Mouse (Mus musculus) kidney, postnatal 0 days (tissue): Measurements from ENCODE around the gene Sart3. TPM values are rescaled to one million over a fixed set of nuclear protein-coding genes. Genes with fewer than 3 reads are reported as not detected.
A peak's percentile ranks its signal among the peaks of the same experiment; 100 is the strongest.

Experiments
- ATAC-seq: fragments of 200-750 bp; cut with Nextera tagmentation; replicated peaks from 2 replicates; pipeline ENCODE4 v1.8.0; 2017; ENCODE audit warnings: low read depth, moderate number of reproducible peaks, moderate TSS enrichment, moderate library complexity; ENCODE audit not compliant: low FRiP score
- DNase-seq: peaks from one replicate; pipeline ENCODE4 v3.0.0-alpha.2; 2016; ENCODE audit warnings: low spot score
- H3K27ac ChIP-seq: fragments of 300-500 bp; sonication (generic); 2 replicates; pipeline ENCODE4 v1.5.1; 2014; ENCODE audit warnings: mild to moderate bottlenecking
- H3K27me3 ChIP-seq: fragments of 300-500 bp; sonication (generic); 2 replicates; pipeline ENCODE4 v1.6.1; 2014; ENCODE audit warnings: low read length, mixed read lengths; ENCODE audit not compliant: insufficient read depth
- H3K36me3 ChIP-seq: fragments of 300-500 bp; sonication (generic); 2 replicates; pipeline ENCODE4 v1.6.1; 2014; ENCODE audit warnings: low read length, mixed read lengths; ENCODE audit not compliant: insufficient read depth
- H3K4me1 ChIP-seq: fragments of 300-500 bp; sonication (generic); replicated peaks from 2 replicates; pipeline ENCODE4 v1.6.1; 2014; ENCODE audit warnings: antibody characterized with exemption, low read length, mixed read lengths; ENCODE audit not compliant: insufficient read depth
- H3K4me2 ChIP-seq: fragments of 300-500 bp; sonication (generic); 2 replicates; pipeline ENCODE4 v1.6.1; 2014; ENCODE audit warnings: mild to moderate bottlenecking, low read length, moderate library complexity, mixed read lengths
- H3K4me3 ChIP-seq: fragments of 300-500 bp; sonication (generic); replicated peaks from 2 replicates; pipeline ENCODE4 v1.5.1; 2014; ENCODE audit warnings: low read depth, low read length
- H3K9ac ChIP-seq: fragments of 300-500 bp; sonication (generic); 2 replicates; pipeline ENCODE4 v1.6.1; 2014; ENCODE audit warnings: low read depth, low read length
- H3K9me3 ChIP-seq: fragments of 300-500 bp; sonication (generic); replicated peaks from 2 replicates; pipeline ENCODE4 v1.6.1; 2016; ENCODE audit warnings: low read length, inconsistent platforms, mixed read lengths
- CTCF ChIP-seq: IDR thresholded peaks from 2 replicates; pipeline ENCODE4 v1.5.1; 2016; ENCODE audit warnings: antibody characterized with exemption, low read depth, mild to moderate bottlenecking, moderate library complexity
- WGBS: fragments of 180-500 bp; shearing (Covaris S2); extraction: QIAGEN DNeasy Blood & Tissue Kit; methylation state at CpG from one replicate; pipeline ENCODE4 v1.1.7; 2014; 5-methylcytosine and 5-hydroxymethylcytosine counted together
- polyA plus RNA-seq: library from polyadenylated mRNA; unstranded; fragments of >200 nt; fragmentation: Nextera tagmentation; extraction: Ambion mirVana; gene quantifications from 2 replicates; pipeline ENCODE4 v1.2.1, GENCODE M21; 2015

Gene Sart3
- polyA plus RNA-seq, 1 experiment from 2014 or later = 27.7 TPM

DNA sequence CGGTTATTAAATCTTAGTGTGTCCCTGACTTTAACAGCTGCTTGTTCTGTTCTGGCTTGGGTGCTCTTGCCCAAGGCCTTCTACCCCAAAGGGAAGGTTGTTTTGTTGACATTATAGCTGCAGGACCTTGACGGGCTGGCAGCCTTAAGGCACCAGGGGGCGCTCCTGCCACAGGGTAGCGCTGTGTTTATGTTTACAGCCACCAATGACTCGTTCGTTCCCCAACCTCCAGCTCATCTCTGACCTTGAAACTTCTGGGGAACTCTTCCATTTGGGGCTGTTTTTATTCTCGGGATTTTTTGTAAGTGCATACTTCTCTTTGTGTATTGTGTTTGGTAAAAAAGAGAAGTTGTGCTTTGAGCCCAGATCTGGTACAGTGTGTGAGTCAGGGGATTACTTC, 1.4 kb upstream of the Sart3 start:
- peaks cover 17% of the 10 kb centered on the region for H3K36me3 ChIP-seq
- under 1% methylated on average over 7 of the region's 7 CpGs for WGBS
- H3K4me2 ChIP-seq = peak overlapping the region; percentile 91
- H3K4me3 ChIP-seq = peak overlapping the region; percentile 95
- ATAC-seq (no peak), DNase-seq (peak; percentile 92)
- no peaks in the 10 kb centered on the region for H3K9me3 ChIP-seq
- peak overlapping the region; percentile 78; the same call in 1 of the 2 replicates for H3K9ac ChIP-seq
- no peak overlapping the region for H3K27ac ChIP-seq
- TF ChIP-seq CTCF = peak; percentile 95
- peaks cover 9% of the 10 kb centered on the region; the same call in 1 of the 2 replicates for H3K4me1 ChIP-seq
- no peaks in the 10 kb centered on the region for H3K27me3 ChIP-seq

DNA sequence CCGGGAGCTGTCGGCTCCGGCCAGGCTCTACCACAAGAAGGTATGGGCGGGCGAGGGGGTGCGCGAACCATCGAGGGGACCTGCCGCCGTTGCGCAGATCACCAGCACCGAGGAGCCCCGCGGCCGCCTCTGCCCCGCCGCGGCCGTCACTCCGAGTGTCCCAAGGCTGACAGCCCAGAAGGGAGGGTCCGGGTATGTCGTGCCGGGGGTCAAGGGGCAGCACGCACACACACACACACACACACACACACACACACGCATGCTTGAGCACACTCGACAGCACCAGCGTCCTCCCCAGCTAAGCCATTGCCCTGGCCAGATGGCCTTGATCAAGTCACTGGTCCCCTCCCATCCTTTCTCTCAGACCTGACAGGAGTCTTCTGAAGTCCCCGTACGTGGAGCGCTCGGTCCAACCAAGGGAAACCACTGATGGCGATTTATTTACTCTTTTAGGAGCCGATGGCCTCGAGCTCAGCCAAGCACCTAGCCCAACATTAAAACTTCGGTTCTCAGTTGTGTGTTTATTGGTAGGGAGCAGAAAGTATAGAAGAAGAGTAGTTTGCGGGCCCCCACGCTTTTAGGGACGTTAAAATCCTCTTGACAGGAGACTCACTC, 702 bp upstream of the Sart3 start:
- Histone ChIP-seq H3K27me3 (no peaks in the 10 kb centered on the region), H3K9me3 (no peaks in the 10 kb centered on the region), H3K27ac (peak overlapping the region; percentile 95; the same call in 1 of the 2 replicates), H3K9ac (peak overlapping the region; percentile 78), H3K4me2 (peak overlapping the region; percentile 91), H3K36me3 (peaks cover 11% of the 10 kb centered on the region), H3K4me3 (peak overlapping the region; percentile 95), H3K4me1 (peaks cover 9% of the 10 kb centered on the region; the same call in 1 of the 2 replicates)
- ATAC-seq (peak; percentile 25), DNase-seq (no peak)
- 2% methylated on average over 38 of the region's 38 CpGs for WGBS
- no peak for TF ChIP-seq CTCF

DNA sequence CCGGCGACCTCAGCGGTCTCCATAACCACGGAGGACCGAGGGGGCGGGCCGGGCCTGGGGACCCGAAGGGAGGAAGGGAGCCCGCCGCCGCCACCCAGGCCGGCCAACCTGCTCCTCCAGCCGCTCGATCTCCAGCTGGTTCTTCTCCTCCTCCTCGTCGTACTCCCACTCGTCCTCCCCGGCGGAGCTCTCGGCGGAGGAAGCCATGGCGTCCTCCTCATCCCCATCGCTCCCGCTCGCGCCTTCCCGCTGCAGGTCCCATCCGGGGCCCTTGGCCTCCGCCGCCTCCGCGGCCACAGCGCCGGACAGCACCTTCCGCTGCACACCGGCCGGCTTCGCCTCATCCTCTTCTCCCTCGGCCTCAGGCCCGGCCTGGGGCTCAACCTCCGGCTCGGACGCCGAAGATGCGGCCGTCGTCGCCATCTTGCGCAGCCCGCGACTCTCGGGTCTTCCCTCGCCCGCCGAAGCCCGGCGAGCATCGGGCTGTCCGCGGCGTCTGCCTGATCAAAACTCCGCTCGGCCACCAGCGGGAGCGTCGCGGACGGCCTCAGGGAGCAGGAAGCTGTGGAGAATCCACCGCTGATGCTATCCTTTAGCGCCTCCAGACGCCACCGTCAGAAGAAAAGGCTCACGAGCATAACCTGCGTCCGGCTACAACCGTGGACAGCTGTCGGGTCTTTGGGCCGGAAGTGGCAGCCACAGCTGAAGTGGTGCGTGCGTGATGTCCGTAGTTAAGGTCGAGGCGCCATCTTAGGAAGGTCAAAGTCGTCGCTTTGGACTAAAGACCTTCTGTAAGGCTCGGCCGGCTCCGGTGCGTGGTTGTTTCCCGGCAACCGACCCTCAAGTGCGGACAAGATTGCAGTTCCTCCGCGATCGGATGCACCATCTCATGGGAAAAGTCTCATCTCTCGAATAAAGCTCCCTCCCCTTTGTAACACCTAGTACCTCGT, 822 bp downstream of the Sart3 start:
- peak; percentile 96 for DNase-seq
- WGBS = under 1% methylated on average over 91 of the region's 97 CpGs
- Histone ChIP-seq H3K27ac (peak overlapping the region; percentile 95), H3K27me3 (no peaks in the 10 kb centered on the region), H3K4me3 (peak overlapping the region; percentile 95), H3K9ac (peak overlapping the region; percentile 89), H3K4me2 (peak overlapping the region; percentile 91), H3K36me3 (peaks cover 5% of the 10 kb centered on the region), H3K4me1 (peaks cover 9% of the 10 kb centered on the region; the same call in 1 of the 2 replicates), H3K9me3 (no peaks in the 10 kb centered on the region)
- TF ChIP-seq CTCF = 0 out of 2 replicates have a peak, but pooled peaks have one; percentile 10
- peak; percentile 79 for ATAC-seq

DNA sequence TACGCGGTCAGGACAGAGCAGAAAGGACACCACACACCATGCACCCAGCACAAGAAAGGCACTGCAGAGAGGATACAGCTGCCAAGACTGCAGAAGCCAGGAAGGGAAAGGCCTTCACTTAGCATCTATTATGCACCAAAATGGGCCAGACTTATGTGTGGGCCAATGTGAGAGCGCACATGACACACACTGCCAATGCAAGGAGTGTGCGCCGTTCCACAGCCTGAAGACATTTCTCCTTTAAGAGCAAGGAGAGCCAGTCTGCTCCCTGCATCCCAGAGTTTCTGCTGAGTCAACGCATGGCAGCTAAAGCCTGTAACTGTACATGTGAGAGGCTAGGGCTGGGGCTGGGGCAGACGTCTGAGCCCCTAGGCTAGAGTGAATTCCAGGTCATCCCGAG, 3.5 kb downstream of the Sart3 start:
- TF ChIP-seq CTCF = no peak
- Histone ChIP-seq H3K4me3 (no peak overlapping the region), H3K9ac (no peak overlapping the region), H3K9me3 (no peaks in the 10 kb centered on the region), H3K4me2 (no peak overlapping the region), H3K4me1 (peaks cover 9% of the 10 kb centered on the region; the same call in 1 of the 2 replicates), H3K27me3 (no peaks in the 10 kb centered on the region), H3K27ac (no peak overlapping the region), H3K36me3 (0 out of 2 replicates have a peak, but pooled peaks cover 6% of the 10 kb centered on the region)
- ATAC-seq (no peak), DNase-seq (no peak)
- 87% methylated on average over 8 of the region's 8 CpGs for WGBS

DNA sequence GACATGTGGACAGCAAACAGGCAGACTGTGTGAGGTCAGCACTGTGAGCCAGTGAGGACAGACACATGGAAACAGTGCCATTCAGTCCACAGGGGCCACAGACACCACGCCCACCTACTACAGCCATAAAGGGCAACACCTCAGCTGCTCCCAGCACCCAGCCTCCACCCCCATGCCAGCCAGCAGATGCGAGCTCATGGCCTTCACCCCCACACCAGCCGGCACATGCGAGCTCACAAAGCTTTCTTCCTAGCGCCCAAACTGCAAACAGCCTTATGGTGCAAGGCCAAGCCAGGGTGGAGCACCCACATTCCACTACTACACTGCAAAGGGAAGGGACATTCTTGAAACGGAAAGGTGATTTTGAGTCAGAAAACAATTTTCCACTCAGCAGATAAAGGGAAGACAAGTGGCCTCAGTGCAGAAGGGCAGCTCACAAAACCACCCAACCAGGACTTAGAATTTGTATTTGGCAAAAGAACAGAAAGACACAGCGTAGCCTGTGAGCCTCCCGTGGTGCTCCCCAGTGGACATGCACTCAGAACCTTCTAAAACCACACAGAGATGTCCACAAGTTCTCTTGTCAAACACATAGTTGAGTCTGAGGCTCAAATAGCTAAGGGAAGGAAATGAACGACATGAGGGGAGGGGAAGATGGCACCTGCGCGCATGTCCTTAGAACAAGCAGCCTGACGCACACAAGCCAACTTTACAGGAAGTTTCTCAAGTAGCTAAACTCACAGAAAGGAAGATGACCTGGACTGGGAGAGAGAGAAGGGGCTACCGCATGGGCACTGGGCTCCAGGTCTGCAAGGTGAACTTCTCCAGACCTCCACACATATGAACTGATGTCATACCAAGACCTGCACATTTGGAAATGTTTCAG, 6.4 kb downstream of the Sart3 start:
- ATAC-seq (no peak), DNase-seq (no peak)
- no peak for TF ChIP-seq CTCF
- H3K27ac ChIP-seq = no peak overlapping the region
- no peak overlapping the region for H3K4me3 ChIP-seq
- no peak overlapping the region for H3K4me2 ChIP-seq
- H3K36me3 ChIP-seq = peaks cover 26% of the 10 kb centered on the region; the same call in 1 of the 2 replicates
- H3K9ac ChIP-seq = no peak overlapping the region
- H3K9me3 ChIP-seq = no peaks in the 10 kb centered on the region
- H3K4me1 ChIP-seq = peaks cover 9% of the 10 kb centered on the region; the same call in 1 of the 2 replicates
- H3K27me3 ChIP-seq = no peaks in the 10 kb centered on the region
- WGBS = 79% methylated on average over 13 of the region's 13 CpGs
